Mouse (Mus musculus): ENCODE data around the gene D630045J12Rik. TPM values are rescaled to one million over a fixed set of nuclear protein-coding genes. Genes with fewer than 3 reads are reported as not detected.

Gene D630045J12Rik
- polyA plus RNA-seq, 1 experiment: 7.1 TPM

- WGBS: 60% methylated on average over 5 of the region's 5 CpGs
- no peak for DNase-seq
- H3K4me3 ChIP-seq (replicated peaks; ENCODE audit: extremely low read depth, low read depth, low read length): no peak overlapping the region
- H3K4me1 ChIP-seq (ENCODE audit: control insufficient read depth, insufficient read depth, low read length): no peaks in the 10 kb centered on the region
- TF ChIP-seq POLR2A (IDR thresholded peaks at IDR 0.05; ENCODE audit: borderline replicate concordance, extremely low read depth, low read depth, low read length) (no peak), CTCF (IDR thresholded peaks at IDR 0.05; ENCODE audit: insufficient read depth, low read length) (no peak)
Observed at GRCm38 (mm10) chr6:38263393-38264159, 9.8 kb upstream of the D630045J12Rik start.

GRCm38 (mm10) chr6:38261877-38262276 is 8.1 kb upstream of the D630045J12Rik start:
- no peak for TF ChIP-seq CTCF (IDR thresholded peaks at IDR 0.05; ENCODE audit: insufficient read depth, low read length)
- TF ChIP-seq POLR2A (IDR thresholded peaks at IDR 0.05; ENCODE audit: borderline replicate concordance, extremely low read depth, low read depth, low read length): no peak
- Histone ChIP-seq H3K4me3 (replicated peaks; ENCODE audit: extremely low read depth, low read depth, low read length) (no peak overlapping the region), H3K4me1 (ENCODE audit: control insufficient read depth, insufficient read depth, low read length) (no peaks in the 10 kb centered on the region)
- DNase-seq: no peak
- 68% methylated on average over 4 of the region's 4 CpGs for WGBS

GRCm38 (mm10) chr6:38257506-38257905 is 3.7 kb upstream of the D630045J12Rik start:
- TF ChIP-seq CTCF (IDR thresholded peaks at IDR 0.05; ENCODE audit: insufficient read depth, low read length): no peak
- TF ChIP-seq POLR2A (IDR thresholded peaks at IDR 0.05; ENCODE audit: borderline replicate concordance, extremely low read depth, low read depth, low read length): no peak
- DNase-seq: no peak
- 98% methylated on average over 8 of the region's 8 CpGs for WGBS
- Histone ChIP-seq H3K4me3 (replicated peaks; ENCODE audit: extremely low read depth, low read depth, low read length) (no peak overlapping the region), H3K4me1 (ENCODE audit: control insufficient read depth, insufficient read depth, low read length) (peaks cover 6% of the 10 kb centered on the region; the same call in 1 of the 2 replicates)

GRCm38 (mm10) chr6:38256793-38257192 is 3.0 kb upstream of the D630045J12Rik start:
- 93% methylated on average over 4 of the region's 4 CpGs for WGBS
- Histone ChIP-seq H3K4me1 (ENCODE audit: control insufficient read depth, insufficient read depth, low read length) (peaks cover 6% of the 10 kb centered on the region; the same call in 1 of the 2 replicates), H3K4me3 (replicated peaks; ENCODE audit: extremely low read depth, low read depth, low read length) (no peak overlapping the region)
- DNase-seq: no peak
- TF ChIP-seq CTCF (IDR thresholded peaks at IDR 0.05; ENCODE audit: insufficient read depth, low read length): no peak
- no peak for TF ChIP-seq POLR2A (IDR thresholded peaks at IDR 0.05; ENCODE audit: borderline replicate concordance, extremely low read depth, low read depth, low read length)

GRCm38 (mm10) chr6:38255794-38256193 is 2.0 kb upstream of the D630045J12Rik start:
- Histone ChIP-seq H3K4me3 (replicated peaks; ENCODE audit: extremely low read depth, low read depth, low read length) (no peak overlapping the region), H3K4me1 (ENCODE audit: control insufficient read depth, insufficient read depth, low read length) (peaks cover 6% of the 10 kb centered on the region; the same call in 1 of the 2 replicates)
- 73% methylated on average over 2 of the region's 2 CpGs for WGBS
- no peak for DNase-seq
- TF ChIP-seq CTCF (IDR thresholded peaks at IDR 0.05; ENCODE audit: insufficient read depth, low read length) (no peak), POLR2A (IDR thresholded peaks at IDR 0.05; ENCODE audit: borderline replicate concordance, extremely low read depth, low read depth, low read length) (no peak)

- WGBS: 14% methylated on average over 19 of the region's 19 CpGs
- Histone ChIP-seq H3K4me3 (replicated peaks; ENCODE audit: extremely low read depth, low read depth, low read length) (peak overlapping the region; percentile 70), H3K4me1 (ENCODE audit: control insufficient read depth, insufficient read depth, low read length) (peaks cover 6% of the 10 kb centered on the region; the same call in 1 of the 2 replicates)
- DNase-seq: no peak
- TF ChIP-seq POLR2A (IDR thresholded peaks at IDR 0.05; ENCODE audit: borderline replicate concordance, extremely low read depth, low read depth, low read length): no peak
- no peak for TF ChIP-seq CTCF (IDR thresholded peaks at IDR 0.05; ENCODE audit: insufficient read depth, low read length)
Observed at GRCm38 (mm10) chr6:38252766-38253735, 758 bp downstream of the D630045J12Rik start.

GRCm38 (mm10) chr6:38252139-38252538 is 1.7 kb downstream of the D630045J12Rik start:
- TF ChIP-seq POLR2A (IDR thresholded peaks at IDR 0.05; ENCODE audit: borderline replicate concordance, extremely low read depth, low read depth, low read length) (no peak), CTCF (IDR thresholded peaks at IDR 0.05; ENCODE audit: insufficient read depth, low read length) (no peak)
- Histone ChIP-seq H3K4me1 (ENCODE audit: control insufficient read depth, insufficient read depth, low read length) (peaks cover 6% of the 10 kb centered on the region; the same call in 1 of the 2 replicates), H3K4me3 (replicated peaks; ENCODE audit: extremely low read depth, low read depth, low read length) (no peak overlapping the region)
- no peak for DNase-seq
- WGBS: 79% methylated on average over 10 of the region's 10 CpGs

GRCm38 (mm10) chr6:38251464-38251863 is 2.3 kb downstream of the D630045J12Rik start:
- DNase-seq: no peak
- Histone ChIP-seq H3K4me1 (ENCODE audit: control insufficient read depth, insufficient read depth, low read length) (peaks cover 6% of the 10 kb centered on the region; the same call in 1 of the 2 replicates), H3K4me3 (replicated peaks; ENCODE audit: extremely low read depth, low read depth, low read length) (no peak overlapping the region)
- 78% methylated on average over 4 of the region's 4 CpGs for WGBS
- TF ChIP-seq CTCF (IDR thresholded peaks at IDR 0.05; ENCODE audit: insufficient read depth, low read length) (no peak), POLR2A (IDR thresholded peaks at IDR 0.05; ENCODE audit: borderline replicate concordance, extremely low read depth, low read depth, low read length) (no peak)

- TF ChIP-seq CTCF (IDR thresholded peaks at IDR 0.05; ENCODE audit: insufficient read depth, low read length) (no peak), POLR2A (IDR thresholded peaks at IDR 0.05; ENCODE audit: borderline replicate concordance, extremely low read depth, low read depth, low read length) (no peak)
- Histone ChIP-seq H3K4me3 (replicated peaks; ENCODE audit: extremely low read depth, low read depth, low read length) (no peak overlapping the region), H3K4me1 (ENCODE audit: control insufficient read depth, insufficient read depth, low read length) (no peaks in the 10 kb centered on the region)
- DNase-seq: no peak
- WGBS: 83% methylated on average over 4 of the region's 4 CpGs
Observed at GRCm38 (mm10) chr6:38247362-38247761, 6.4 kb downstream of the D630045J12Rik start.

Data from lung, adult 2 months (tissue).